Mouse (Mus musculus) brain, adult 2 months (tissue): ENCODE results near the gene Cldn19.

Experiments
- DNase-seq: peaks from one replicate; pipeline ENCODE4 v3.0.0; 2011; ENCODE audit warnings: low read depth, low spot score

Gene Cldn19

DNA sequence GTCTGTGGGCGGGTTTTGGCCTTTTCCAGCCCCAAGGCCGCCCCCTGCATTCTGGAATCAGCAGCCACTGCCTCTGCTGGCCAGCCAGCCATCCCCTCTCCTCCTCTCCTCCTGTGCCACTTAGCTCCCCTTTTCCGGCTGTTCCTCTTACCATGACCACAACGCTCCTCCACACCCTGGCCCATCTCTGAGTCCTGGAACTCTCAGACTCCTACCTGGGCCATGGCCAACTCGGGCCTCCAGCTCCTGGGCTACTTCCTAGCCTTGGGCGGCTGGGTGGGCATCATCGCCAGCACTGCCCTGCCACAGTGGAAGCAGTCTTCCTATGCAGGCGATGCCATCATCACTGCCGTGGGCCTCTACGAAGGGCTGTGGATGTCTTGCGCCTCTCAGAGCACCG lies at the start of gene Cldn19:
TSS of gene Cldn19 (plus strand) at position 64 of the 400 bp plus-strand sequence.
- no peak for DNase-seq

DNA sequence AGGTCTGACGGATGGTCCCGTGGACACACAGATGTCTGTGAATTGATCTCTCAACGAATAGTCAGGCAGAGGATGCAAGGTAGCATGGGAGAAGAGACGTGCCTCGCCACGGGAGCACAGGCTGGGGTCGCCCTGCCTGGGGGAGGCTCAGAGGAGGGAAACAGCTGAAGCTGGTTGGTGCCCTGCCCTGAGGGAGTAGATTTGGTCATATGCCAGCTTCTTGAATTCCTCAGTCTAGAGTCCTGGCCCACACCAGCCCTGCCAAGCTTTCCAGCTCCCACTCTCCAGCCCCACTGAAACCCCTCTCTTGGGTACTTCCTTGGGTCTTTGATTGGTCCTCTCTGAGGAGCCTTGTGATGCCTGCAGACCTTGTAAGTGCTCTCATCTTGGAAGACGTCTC lies 38.5 kb upstream of the Cldn19 start:
- no peak for DNase-seq

DNA sequence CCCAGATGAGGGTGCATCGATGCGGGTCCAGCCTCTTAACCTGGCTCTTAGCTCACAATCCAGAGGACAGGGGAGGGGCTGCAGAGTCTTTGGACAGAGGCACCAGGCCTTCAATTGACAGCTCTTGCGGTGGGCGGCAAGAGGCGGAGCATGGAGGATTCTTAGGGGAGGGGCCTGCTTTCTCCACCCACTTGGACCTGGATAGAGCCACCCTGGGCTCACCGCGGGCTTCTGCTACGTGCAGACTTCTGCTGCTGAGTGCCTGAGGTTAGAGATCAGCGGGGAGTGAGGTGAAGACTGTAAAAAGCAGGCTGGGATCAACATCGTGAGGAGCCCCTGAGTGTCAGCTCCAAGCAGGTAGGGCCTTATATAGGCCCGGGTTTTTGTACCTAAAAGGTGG lies 37.0 kb upstream of the Cldn19 start, which contains the start of gene Tmem269:
TSS of gene Tmem269 (minus strand) at position 49 of the 400 bp plus-strand sequence.
- DNase-seq = no peak

DNA sequence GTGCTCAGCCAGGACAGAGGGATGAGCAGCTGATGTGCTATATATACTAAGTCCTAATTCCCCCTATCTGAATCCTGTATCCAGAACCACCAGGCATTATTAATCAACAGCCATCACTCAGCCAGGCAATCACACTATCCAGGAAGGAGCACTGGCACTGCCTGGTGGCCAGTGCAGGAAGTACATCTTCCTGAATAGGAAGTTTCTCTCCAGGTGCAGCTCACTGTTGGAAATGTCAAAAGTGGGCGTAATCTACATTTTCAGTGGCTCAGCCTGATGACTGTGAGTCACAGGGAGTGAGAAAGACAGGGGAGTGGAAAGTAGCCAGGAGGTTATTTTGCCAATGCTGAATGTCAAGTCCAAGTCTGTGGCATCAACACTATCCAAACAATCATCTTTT lies 31.5 kb upstream of the Cldn19 start:
- DNase-seq = peak; percentile 78

DNA sequence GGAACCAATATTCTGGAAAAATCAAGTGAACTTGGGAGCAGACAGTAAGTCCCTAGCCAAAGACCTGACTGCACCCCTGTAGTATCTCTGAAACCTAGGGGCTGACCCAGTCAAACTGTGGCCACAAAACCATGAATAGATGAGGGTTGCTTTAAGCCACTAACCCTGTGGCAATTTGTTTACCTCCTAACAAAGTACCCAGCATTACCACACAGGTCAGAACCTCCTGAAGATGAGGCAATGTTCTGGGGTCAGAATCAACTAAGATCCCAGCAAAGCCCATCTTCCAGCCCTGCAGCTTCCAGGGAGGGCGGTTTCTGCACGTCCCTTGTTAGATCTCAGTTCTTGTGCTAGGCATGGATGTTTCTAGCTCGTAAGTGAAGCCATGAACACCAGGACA lies 30.7 kb upstream of the Cldn19 start:
- no peak for DNase-seq

DNA sequence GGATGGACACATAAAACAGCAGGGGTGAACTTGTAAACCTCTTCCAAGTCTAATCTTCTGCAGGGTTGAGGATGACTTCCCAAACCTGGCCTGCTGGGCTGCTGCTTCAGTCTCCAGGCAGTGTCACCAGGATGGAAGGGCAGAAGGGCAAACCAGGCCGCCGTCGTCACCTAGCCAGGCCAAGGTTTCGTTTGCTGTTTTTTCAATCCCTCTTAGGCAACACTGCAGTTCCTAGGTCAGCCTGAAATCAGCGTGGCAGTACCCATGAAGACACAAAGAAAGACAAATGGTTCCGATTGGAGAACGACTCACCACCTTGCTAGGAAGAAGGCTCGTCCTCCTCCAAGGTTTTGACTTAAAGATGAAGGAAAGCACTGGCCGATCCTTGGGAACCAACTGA lies 29.5 kb upstream of the Cldn19 start:
- DNase-seq = no peak

DNA sequence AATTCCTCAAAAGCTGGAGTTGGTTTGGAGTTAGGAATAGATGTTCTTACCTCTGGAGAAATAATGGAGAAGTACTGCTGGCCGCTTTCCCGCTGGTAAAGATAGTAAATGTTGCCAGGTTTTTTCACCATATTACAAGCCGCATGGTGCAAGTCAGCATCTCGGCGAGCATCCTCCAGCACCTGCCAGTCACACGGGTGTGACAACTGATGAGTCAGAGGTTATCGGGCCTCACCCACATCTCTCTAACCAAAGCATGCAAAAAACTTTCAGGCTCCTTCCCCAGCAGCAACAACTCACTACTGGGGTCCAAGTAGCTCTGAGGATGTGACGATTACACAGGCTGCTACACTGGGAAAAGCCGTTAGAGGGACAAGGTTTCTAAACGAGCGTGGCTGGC lies 28.5 kb upstream of the Cldn19 start:
- DNase-seq = no peak

DNA sequence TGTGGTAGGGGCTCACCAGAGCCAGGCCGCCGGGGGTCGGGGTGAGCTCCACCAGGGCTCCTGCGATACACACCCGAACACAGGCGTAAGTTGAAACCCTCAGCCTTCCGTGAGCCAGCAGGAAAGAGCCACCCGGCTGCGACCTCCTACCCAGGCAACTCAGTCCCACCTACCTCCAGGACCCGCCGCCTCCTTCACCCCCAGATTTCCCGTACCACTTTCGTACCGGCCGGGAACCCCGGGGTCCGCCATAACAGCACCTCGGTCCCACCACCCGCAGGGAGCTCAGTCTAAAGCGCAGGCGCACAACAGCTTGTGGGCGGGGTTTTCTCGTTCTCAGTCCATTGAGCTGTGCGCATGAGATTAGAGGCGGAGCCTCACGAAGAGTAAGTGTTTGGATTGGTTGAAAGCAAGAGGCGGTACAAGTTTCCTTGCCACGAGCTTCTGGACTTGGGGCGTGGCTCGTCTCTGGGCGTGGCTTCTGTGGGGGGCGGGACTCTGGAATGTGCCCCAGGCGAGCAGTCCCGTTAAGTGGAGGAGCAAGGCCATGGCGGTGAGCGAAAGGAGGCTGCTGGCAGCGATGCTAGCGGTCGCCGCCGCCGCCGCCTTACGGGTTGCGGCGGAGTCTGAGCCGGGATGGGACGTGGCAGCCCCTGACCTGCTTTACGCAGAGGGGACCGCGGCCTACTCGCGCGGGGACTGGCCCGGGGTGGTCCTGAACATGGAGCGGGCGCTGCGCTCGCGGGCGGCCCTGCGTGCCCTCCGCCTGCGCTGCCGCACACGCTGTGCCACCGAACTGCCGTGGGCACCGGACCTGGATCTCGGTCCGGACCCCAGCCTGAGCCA lies 22.6 kb upstream of the Cldn19 start, which contains the start of the genes AU022252 and P3h1:
TSS of gene AU022252 (minus strand) at position 303 of the 846 bp plus-strand sequence.
TSS of gene P3h1 (plus strand) at position 506 of the 846 bp plus-strand sequence.
- peak; percentile 99 for DNase-seq

DNA sequence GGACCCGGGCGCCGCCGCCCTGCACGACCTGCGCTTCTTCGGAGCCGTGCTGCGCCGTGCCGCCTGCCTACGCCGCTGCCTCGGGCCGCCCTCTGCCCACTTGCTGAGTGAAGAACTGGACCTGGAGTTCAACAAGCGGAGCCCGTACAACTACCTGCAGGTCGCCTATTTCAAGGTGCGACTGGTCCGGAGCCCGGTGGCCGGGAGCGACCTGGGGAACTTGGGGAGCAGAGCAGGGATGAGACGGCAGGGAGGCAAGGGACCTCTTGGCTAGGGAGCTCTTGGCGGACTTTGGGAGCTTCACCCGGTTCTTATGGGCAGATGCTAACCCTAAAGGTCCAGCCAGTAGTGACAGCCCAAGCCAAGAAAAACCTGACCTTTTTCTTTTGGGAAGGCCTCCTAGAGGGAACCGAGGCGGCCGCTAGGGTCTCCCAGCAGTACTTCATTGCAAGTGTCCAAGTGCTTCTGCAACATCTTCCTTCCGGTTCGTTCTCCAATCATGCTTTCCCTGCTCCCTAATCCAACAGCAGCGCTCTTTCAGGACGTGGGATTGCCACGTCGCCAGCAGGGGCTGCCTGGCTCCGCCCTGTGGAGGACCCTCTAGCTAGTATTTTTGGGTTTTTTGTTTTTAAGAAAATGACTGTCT lies 21.8 kb upstream of the Cldn19 start:
- DNase-seq = peak; percentile 86

DNA sequence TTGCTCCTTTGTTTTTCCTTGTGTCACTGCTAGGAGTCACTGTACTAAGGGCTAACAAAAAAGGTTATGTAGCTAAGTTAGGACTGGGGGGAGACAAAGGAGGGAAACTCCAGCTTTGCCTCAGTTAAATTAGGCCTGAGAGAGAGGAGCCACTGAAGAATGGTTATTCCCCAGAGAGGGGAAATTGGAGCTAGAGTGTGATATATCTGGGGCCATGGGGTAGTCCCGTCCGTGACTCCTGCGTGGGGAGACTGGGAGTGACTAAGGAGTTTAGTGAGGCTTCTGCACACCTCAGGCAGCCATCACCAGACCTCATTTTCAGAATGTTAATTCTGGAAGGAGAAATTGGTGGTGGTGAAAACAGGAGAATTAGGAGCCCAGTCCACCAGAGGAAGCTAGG lies 20.9 kb upstream of the Cldn19 start:
- DNase-seq = no peak

DNA sequence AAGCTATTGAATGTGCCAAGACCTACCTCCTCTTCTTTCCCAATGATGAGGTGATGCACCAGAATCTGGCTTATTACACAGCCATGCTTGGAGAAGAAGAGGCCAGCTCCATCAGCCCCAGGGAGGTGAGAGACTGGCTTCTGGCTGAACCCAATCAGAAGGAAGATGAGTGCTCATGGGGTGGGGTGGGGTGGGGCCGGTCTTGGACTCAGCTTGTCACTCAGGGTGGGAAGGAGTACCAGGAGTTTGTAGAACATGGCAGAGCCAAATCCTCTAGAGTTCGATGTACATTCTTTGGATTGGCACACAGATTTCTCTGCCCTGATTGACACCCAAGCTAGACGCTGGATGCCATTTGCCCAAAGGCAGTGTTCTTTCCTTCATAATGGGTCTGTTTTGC lies 16.6 kb upstream of the Cldn19 start:
- no peak for DNase-seq

DNA sequence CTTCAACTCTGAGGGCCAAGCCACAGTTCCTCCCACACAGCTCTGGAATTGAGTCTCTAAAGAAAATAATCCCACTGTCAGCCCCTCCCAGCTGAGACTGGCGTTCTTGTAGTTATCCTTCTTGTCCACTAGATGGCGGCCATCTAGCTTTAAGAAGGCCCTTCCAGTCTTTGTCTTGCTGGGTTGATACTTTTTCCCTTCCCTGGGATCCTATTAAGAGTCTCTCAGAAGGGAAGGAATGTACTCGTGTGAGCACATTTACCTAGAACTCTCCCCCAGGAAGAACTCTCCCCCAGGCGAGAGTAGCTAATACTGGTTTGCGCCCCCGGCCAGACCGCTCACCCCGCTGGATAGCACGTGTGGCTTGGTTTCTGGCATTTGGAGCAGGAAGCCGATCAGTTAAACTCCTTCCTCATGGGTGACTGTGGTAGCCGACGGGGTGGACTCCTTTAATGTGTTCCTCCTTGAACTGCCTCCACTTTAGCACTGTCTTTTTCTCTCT lies 16.0 kb upstream of the Cldn19 start:
- peak; percentile 84 for DNase-seq

DNA sequence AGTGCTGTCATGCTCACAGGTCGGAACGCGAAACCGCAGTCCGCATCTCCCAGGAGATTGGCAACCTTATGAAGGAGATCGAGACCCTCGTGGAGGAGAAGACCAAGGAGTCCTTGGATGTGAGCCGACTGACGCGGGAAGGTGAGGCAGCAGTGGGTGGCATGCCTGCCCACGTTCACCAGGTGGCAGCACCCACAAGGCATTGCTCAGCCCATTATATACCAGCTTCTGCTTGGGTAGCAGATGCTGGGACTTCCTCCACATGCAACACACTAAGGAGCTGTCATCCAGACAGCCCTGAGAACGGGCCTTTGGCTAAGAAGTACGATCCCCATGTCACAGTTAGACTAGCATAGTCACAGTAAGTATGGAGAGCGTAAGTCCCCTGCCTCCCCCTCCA lies 13.6 kb upstream of the Cldn19 start:
- peak; percentile 80 for DNase-seq

DNA sequence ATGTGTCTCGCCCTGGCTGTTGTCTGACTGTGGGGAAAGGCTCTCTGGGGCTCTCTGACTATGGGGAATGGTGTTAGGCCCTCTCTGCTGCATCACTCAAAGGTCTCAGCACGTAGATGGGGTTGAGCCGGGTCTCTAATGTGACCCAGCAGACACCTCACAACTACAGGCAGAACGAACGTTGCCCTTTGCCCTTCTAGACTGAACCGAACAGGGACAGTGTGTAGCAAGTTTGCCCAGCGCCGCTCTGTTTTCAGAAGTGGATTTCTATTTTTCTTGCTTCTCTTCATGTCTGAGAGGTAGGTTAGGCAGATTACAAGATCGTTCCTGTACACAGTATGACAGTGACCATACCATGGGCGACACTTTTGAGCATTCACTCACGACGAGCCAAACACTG lies 12.6 kb upstream of the Cldn19 start:
- DNase-seq = no peak

DNA sequence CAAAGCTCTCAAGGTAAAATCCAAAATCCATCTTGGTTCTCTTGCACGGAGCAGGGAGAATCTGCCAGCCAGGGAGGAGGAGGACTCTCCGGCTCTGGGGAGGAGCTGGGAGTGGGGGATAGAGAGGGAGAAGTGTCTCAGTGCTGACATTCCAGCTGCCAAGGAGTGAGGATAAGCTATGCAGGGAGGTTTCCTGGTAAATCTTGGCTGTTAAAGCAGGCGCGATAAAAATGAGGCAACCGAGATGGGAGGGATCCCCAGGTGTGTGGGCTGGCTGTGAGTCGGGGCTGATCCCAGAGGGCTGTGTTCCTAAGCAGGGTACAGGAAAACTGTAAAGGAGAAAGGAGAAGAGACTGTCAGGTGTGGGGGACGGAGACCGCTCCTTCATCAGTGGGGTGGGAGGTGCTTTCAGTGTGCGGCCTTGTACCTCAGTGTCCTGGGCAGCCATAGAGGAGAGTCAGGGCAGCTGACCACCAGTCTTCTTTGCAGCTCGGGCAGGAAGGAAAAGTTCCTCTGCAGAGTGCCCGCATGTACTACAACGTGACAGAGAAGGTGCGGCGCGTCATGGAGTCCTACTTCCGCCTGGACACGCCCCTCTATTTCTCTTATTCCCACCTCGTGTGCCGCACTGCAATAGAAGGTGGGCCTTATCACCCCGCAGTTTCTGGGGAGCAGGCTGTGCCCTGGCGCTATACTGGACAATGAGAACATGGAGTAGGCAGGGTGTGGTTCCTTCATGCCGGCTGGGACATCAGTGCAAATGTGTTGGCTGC lies 10.6 kb upstream of the Cldn19 start:
- peak; percentile 91 for DNase-seq

DNA sequence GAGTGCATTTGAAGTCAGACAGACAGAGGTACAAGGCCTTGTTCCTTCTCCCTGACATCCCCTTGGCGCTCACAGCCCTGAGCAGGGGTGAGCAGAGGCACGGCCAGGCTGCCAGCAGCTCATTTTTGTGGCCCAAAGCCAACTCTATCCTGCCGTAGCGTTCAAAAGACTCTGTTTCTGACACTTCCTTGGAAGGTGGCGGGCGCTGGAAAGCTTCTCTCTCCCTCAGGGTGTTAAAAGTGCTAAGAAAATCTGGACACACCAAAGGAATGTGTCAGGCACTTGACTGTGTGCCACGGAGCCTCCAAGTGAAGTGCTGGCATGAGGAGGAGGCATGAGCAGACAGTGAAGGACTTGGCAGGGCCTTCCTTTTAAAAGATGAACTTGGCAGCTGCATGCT lies 9.7 kb upstream of the Cldn19 start:
- DNase-seq = peak; percentile 91

DNA sequence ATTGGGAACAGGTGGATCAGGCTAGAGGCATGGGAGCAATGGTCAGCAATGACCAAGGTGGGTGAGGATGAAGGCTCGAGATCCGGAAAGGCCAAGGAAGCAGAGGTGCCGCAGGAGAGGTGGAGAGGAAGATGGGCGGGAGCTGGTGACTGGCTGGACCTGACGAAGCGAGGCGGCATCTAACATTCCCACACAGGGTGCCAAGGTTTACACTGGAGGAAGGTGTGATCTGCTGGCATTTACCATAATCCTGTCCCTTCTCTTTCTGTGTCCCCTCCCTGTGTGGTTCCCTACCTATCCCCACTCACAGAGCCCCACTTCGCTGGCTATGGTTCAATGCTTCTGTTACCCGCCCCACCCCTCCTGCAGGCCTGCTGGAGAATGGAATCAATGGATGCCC lies 9.3 kb upstream of the Cldn19 start:
- peak; percentile 54 for DNase-seq

DNA sequence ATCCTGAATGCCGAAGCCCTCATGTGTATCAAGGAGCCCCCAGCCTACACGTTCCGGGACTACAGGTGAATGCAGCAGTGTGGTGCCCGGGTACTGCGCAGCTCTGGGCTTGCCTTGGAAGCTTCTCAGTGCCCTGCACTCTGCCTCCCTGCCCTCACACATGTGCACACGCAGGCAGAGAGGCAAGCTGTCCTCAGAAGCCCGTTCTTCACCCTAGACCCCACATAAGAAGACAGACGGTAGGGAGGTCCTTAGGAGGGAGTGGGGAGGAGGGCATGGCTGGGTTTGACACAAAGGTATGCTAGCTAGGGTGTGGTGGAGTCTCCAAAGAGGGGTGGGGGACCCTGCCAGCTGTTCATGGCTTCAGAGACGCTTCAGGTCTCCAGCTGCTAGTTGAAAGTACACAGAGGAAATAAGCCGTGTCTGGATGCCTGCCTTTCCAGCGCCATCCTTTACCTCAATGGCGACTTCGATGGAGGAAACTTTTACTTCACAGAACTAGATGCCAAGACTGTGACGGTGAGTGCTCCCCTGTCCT lies 8.5 kb upstream of the Cldn19 start:
- no peak for DNase-seq

DNA sequence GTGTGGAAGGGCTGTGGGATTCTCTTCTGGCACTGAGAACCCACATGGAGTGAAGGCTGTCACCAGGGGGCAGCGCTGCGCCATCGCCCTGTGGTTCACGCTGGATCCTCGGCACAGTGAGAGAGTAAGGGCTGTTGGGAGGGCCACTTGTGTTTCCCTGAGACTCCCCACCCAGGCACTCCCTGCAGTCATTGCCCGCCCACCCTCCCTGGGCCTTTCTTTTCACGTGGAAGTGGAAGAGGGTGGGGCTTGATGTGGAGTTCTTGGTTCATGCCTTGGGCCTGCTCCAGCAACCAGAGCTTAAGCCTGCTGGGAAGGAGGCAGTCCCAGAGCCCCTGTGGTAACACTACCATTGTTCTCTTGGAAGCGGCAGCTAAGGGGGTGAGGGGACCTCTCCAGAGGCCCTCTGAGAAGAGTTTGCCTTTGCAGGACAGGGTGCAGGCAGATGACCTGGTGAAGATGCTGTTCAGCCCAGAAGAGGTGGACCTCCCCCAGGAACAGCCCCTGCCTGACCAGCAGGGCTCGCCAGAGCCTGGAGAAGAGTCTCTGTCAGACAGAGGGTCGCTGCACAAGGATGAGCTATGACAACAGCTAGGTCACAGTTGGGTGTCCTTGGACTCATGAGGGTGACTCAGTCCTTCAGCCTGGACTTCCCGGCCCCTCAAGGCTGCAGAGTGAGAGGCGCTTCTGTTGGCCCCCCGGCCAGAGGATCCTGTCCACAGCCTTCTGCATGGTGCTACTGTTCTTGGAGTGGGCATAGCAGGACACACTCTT lies 7.6 kb upstream of the Cldn19 start:
- DNase-seq = peak; percentile 69

DNA sequence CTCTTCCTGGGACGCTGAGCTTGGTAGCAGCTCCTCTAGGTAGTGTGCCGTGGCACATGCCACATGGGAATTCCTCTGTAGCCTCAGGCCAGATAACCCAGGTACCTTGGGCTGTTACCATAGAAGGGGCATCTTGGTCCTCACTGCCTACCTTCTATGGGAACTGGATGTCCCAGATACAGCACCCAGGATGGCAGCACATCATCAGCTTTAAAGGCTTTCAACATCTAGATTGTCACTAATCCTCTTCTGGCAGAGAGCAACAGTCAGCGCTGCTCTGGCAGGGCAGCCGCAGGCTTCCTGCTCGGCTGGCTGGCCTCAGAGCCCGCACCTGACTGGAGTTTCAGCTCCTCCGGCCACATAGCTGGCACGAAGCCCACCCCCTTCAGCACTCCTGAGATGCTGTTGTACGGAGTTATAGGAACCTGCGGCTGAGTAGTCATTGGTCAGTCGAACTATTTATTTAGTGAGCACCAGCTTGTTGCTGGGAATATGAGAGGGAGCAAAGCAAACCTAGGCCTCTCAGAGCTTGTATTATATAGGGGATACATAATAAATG lies 6.7 kb upstream of the Cldn19 start:
- no peak for DNase-seq
